Mouse (Mus musculus) neutrophil, adult 5-6 weeks (primary cell): ENCODE results near the gene Terf2. TPM values are rescaled to one million over a fixed set of nuclear protein-coding genes. Genes with fewer than 3 reads are reported as not detected.
A peak's percentile ranks its signal among the peaks of the same experiment; 100 is the strongest.

Experiments used
- ATAC-seq: fragments of 151-379, 151-347 bp; 2 replicates; pipeline ENCODE4 v1.8.0; 2017; ENCODE audit warnings: mild to moderate bottlenecking, moderate TSS enrichment; ENCODE audit not compliant: insufficient number of reproducible peaks, poor library complexity, low FRiP score, severe bottlenecking; ENCODE audit errors: extremely low read depth
- total RNA-seq: library from RNA; stranded (forward); fragments of 200-1000 nt; gene quantifications from 2 replicates; pipeline ENCODE4 v1.2.3, GENCODE M21; 2017

Terf2 gene
- total RNA-seq: 27.8 and 30.0 TPM in 2 replicates

DNA sequence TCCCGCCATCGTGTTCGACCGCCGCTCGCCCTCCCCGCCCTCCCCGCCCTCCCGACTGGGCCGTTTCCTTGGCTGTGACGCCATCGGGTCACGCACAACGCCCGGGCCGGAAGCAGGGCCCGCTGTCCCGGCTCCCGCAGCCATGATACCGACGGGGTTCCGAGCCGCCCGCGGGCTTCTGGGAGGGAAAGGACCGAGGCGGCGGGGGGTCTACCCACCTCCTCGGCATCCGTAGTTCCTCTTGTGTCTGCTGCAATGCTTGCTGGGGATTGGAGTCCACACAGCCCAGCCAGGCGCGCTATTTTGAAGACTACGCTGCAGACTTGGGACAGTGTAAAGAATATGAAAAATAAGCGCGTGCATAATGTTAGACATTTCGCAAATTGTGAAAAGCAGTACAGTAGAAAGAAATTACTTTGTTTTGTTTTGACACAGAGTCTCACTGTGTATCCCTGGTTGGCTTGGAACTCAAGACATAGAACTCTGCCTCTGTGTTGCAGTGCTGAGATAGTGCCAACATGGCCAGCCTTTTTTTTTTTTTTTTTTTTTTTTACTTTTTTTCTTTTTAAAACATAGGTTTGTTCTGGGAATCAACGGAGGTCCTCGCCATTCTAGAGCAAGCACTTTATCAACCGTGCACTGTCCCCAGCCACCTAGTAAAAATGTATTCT is at the start of gene Terf2:
Terf2 (minus strand) TSS at position 182 of the 671 bp plus-strand sequence.
- peak; percentile 95 for ATAC-seq

DNA sequence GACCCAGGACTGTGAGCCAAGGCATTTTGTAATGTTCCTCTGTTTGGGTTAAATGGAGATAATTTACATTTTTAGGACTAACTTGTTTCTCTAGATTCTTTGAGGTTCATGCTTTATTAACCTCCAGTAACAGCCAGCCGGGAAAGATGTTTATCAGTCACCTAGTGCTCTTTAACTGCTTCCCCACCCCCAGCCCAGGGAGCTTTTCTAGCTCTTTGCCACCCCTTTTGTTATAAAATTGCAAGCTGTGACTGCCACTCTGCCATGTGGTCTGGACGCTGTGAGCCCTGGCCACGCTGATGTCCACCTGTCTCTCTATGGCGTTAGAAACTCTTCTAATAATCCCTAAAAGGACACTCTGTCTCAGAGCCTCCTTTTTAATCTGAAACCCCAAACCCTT is 47.2 kb upstream of the Terf2 start:
- no peak for ATAC-seq

GRCm38 (mm10) chr8:107142539-107142938 is 46.2 kb upstream of the Terf2 start:
- ATAC-seq: no peak

DNA sequence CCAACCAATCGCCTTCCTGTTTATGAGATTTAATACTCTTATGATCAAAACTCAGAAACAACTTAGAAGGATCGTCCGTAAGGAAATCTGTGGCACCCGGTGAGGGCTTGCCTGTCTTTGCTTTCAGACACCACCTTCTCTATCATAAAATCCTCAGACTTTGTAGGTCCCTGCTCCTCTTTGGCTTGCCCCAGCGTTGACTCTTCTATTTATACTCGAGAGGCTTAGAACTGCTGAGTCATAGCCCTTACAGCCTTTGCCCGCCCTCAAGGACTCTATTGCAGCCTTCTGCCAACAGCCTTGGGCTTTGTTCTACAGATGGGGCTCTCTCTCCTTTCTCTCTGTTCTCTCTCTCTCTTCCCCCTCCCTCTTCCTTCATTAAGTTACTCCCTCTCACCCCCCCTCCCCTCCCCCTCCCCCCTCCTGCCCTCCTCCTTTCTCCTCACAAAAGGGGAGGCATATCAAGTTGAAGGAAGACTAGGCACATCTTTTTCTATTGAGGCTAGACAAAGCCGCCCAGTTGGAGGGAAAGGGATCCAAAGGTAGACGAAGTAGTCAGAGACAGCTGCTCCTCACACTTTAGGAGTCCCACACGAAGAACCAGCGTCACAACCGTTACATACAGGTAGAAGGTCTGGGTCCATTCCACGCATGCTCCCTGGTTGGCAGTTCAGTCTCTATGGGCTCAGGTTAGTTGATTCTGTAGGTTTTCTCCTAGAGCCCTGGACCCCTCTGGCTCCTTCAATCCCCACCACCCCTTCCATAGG is 43.5 kb upstream of the Terf2 start:
- ATAC-seq: no peak

GRCm38 (mm10) chr8:107138338-107138737 is 42.0 kb upstream of the Terf2 start:
- ATAC-seq: no peak

- no peak for ATAC-seq
Observed at GRCm38 (mm10) chr8:107137591-107137990, 41.2 kb upstream of the Terf2 start.

DNA sequence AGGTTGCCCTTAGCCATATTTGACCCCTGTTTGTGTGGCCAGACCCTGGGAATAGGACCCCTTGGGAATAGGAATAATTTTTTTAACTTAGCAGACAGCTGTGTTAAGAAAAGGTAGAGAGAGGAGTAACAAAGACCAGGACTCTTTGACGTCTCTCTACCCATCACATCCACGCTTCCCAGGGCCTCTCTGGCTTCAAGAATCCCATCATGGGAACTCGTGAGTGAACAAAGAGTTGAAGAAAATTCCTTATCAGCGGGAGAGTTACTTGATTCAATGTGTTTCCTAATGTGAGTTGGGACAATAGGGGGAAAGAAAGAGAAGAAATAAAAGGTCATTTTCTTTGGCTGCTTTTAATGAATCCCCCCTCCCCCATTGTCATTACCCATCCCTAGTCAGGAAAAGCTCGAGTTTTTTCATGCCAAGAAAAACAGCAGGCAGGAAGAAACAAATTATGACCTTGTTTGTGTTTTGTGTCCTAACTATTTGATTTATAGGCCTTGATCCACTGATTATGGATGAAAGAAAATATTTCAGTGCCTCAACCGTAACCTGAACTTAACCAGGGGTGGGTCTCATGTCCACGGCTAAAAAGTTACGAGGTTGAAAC is 39.8 kb upstream of the Terf2 start:
- no peak for ATAC-seq

GRCm38 (mm10) chr8:107133881-107134280 is 37.5 kb upstream of the Terf2 start:
- ATAC-seq: no peak

DNA sequence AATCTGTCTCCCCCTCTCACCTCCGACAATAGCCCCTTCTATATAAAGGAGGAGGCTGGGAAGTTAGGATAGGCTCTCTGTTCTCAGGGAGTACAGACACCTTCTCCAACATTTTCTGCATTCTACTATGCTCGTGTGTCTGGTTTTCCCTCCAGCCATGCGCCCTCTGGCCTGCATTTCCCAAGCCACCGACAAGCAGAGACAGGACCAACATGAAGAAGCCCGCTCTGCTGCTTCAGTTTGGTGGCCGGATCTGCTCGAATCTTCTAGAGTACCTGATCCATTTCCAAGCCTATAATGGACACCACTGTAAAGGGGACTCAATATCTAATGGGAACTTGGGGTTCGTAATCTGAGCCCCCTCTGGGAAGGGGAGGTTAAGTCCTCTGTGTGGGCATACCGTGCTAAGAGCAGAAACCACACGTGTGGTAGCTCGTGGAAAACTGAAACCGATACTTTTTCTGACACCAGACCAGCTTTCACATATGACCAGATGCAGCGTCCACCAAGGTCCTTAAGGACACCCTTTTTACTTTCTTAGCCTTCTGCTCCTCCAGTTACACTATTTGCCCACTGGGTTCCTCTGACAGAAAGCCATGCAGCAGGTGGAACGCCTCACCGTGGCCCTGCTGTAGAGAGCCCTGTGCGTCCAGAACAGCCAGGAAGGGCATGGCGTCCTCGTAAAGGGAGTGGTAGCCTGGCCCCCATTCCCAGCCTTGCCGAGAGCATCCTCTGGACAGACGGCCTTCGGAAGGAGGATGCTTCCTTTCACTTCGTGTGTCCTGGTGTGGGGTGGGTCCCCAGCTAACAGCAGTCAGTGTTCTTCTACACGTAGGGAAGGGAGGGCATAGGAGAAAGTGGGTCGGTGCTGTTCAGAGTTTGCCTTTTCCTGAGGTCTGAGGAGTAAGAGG is 36.5 kb upstream of the Terf2 start:
- no peak for ATAC-seq

DNA sequence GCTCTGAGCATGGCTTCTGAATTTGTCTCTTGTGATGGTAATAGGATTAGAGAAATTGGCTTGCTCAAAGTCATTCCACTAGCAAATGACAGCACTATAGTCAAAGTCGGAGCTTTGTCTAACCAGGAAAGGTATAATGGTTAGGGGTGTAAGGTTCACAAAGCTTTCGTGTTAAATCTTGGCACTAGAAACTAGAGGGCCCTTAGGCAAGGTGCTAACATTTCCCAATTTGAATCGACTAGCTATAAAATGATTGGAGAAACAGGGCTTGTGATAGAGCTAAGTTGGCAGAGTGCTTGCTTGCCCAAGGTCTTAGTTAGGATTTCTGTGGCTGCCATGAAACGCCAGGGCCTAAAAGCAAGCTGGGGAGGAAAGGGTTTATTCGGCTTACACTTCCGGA is 33.7 kb upstream of the Terf2 start:
- no peak for ATAC-seq

GRCm38 (mm10) chr8:107129171-107130025 is 33.1 kb upstream of the Terf2 start:
- no peak for ATAC-seq

GRCm38 (mm10) chr8:107124343-107124742 is 28.0 kb upstream of the Terf2 start:
- ATAC-seq: no peak

GRCm38 (mm10) chr8:107123063-107123614 is 26.8 kb upstream of the Terf2 start:
- ATAC-seq: no peak

DNA sequence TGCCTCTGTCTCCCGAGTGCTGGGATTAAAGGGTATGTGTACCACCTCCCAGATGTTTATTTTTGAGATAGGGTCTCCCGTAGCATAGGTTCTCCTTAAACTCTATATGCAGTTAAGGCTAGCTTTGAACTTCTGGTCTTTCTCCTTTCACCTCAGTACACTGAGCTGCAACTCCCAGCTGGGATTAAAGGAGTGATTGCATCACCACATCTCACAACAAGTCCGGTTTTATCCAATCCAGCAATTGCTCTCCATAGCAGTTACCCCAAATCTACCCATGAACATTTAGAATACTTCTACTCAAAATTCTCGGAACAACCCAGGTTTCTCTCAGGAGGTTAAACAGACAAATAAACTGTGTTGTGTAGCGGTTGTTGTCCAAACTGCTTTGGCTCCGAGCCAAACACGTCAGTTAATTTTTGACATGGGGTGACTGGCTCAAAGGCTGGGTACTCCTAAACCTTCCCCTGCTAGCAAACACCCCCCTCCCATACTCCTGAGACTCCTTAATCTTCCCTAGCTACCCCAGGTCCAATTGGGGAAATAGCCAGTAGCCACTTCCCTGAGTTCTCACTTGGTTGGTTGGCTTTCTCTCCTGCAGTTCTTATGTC is 25.4 kb upstream of the Terf2 start:
- ATAC-seq: no peak

- ATAC-seq: no peak
Observed at GRCm38 (mm10) chr8:107120806-107121205, 24.5 kb upstream of the Terf2 start.

GRCm38 (mm10) chr8:107119412-107119811 is 23.1 kb upstream of the Terf2 start:
- ATAC-seq: no peak

- no peak for ATAC-seq
Observed at GRCm38 (mm10) chr8:107118803-107119233, 22.5 kb upstream of the Terf2 start.

DNA sequence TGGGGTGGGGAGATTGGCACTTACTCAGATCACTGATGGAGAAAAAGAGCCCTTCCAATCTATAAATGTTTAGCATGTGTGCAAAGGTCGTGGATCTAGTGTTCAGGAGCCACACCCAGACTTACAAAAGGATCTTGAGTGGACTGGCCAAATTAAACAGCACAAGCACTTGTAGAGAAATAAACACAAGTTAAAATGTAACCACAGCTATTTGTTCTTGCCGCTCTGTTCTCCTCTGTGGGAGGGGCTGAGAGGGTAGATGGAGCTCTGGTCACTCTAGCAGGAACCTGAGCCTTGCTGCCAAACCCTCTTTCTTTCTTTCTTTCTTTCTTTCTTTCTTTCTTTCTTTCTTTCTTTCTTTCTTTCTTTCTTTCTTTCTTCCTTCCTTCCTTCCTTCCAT is 20.7 kb upstream of the Terf2 start:
- no peak for ATAC-seq
